Mouse (Mus musculus) heart, adult 2 months (tissue): Measurements from ENCODE around the gene Gde1.

Source experiments
- CTCF ChIP-seq: fragments of 200-600 bp; IDR thresholded peaks from 2 replicates; pipeline ENCODE4 v1.8.1; 2022; ENCODE audit warnings: antibody characterized with exemption, mild to moderate bottlenecking, moderate library complexity
- EP300 ChIP-seq: fragments of 200-500 bp; IDR thresholded peaks from 2 replicates; pipeline ENCODE4 v1.6.1; 2011; ENCODE audit warnings: low read depth, low read length, control low read depth; ENCODE audit not compliant: insufficient read depth
- POLR2A ChIP-seq: fragments of 200-500 bp; IDR thresholded peaks from 2 replicates; pipeline ENCODE4 v1.6.1; 2011; ENCODE audit warnings: mild to moderate bottlenecking, low read depth, low read length, control low read depth; ENCODE audit not compliant: insufficient read depth

DNA sequence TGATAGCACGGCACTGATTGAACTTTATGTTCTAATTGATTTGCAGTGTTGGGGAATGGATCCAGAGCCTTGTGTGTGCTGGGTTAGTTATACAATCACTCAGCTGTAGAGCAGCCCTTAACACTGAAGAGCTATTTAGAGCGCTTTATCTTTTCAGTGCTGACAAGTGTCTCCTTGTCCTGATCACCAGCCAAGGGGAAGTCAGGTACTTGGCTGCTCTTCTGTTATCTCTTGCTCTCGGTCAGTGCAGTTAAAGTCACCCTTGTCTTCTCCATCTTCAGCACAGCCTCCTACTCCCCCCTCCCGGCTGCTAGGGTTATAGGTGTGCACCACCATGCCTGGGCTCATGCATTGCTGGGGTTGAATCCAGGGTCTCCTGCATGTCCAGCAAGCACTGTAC is 28.8 kb downstream of the Gde1 start:
- TF ChIP-seq POLR2A (no peak), CTCF (no peak), EP300 (0 out of 2 replicates have a peak, but pooled peaks have one; percentile 44)
